Mouse (Mus musculus) Patski (cell line): ENCODE data around the gene Hnrnpk. TPM values are rescaled to one million over a fixed set of nuclear protein-coding genes. Genes with fewer than 3 reads are reported as not detected.
A peak's percentile ranks its signal among the peaks of the same experiment; 100 is the strongest.

Source experiments
- ATAC-seq: fragments of 100-300 bp; one replicate; pipeline ENCODE4 v1.8.0; 2021
- CTCF ChIA-PET: fragments of 350-600 bp; sonication (Branson Sonifier 250); formaldehyde crosslinking; loops from one replicate; lab custom pipeline; 2022; ENCODE audit warnings: inconsistent platforms; lab: Charles Lee
- POLR2A ChIA-PET: fragments of 350-600 bp; sonication (Branson Sonifier 250); formaldehyde crosslinking; loops from one replicate; lab custom pipeline; 2022; ENCODE audit warnings: antibody characterized with exemption, inconsistent platforms; lab: Charles Lee
- DNase-seq: peaks from one replicate; pipeline ENCODE4 v3.0.0-alpha.2; 2011; ENCODE audit warnings: low read depth, low spot score
- H3K27me3 ChIP-seq: fragments of 371-371 bp; one replicate; pipeline ENCODE4 v1.5.1; 2021
- CTCF ChIP-seq: fragments of 100-300 bp; IDR thresholded peaks from one replicate; pipeline ENCODE4 v1.5.1; 2021
- in situ Hi-C: fragments of 300-500 bp; cut with MboI; formaldehyde crosslinking; loops from 3 replicates; pipeline ENCODE4 v1.11.1; 2018; ENCODE audit warnings: low pct_unique_long_range_greater_than_20kb, mixed read lengths
- polyA plus RNA-seq: library from polyadenylated mRNA; unstranded; gene quantifications from one replicate; pipeline ENCODE4 v1.2.3, GENCODE M21; 2021

Hnrnpk gene
- polyA plus RNA-seq, 1 experiment from 2014 or later: 797 TPM

GRCm38 (mm10) chr13:58389324-58389951, 13.7 kb downstream of the Hnrnpk start:
- CTCF ChIA-PET: interaction anchor here (1.0 to 4.7 kb wide), 3 partner anchors 9 to 154 kb away, joined by 4 to 30 read pairs (median 5); no protein-coding TSS in a partner anchor
- POLR2A ChIA-PET: no interaction called here
- no peaks in the 10 kb centered on the region for H3K27me3 ChIP-seq
- no peak for TF ChIP-seq CTCF
- ATAC-seq (no peak), DNase-seq (no peak)
- in situ Hi-C loops: loop anchor here (5.0 to 10.0 kb wide), 2 partner anchors 102 to 235 kb away; partner anchors contain the start of gene Idnk

GRCm38 (mm10) chr13:58388379-58388778, 14.8 kb downstream of the Hnrnpk start:
- TF ChIP-seq CTCF: no peak
- H3K27me3 ChIP-seq: no peaks in the 10 kb centered on the region
- DNase-seq (no peak), ATAC-seq (no peak)
- in situ Hi-C loops: loop anchor here (5.0 to 10.0 kb wide), 2 partner anchors 101 to 234 kb away; partner anchors contain the start of gene Idnk
- POLR2A ChIA-PET: interaction anchor here (0.6 kb wide), 1 partner anchor 1341 kb away, joined by 3 read pairs; no protein-coding TSS in a partner anchor
- CTCF ChIA-PET: interaction anchor here (1.1 to 4.7 kb wide), 7 partner anchors 11 to 155 kb away, joined by 3 to 30 read pairs (median 4); no protein-coding TSS in a partner anchor

- DNase-seq (no peak), ATAC-seq (peak; percentile 86)
- CTCF ChIA-PET: interaction anchor here (0.6 to 4.7 kb wide), 8 partner anchors 11 to 156 kb away, joined by 3 to 30 read pairs (median 4); no protein-coding TSS in a partner anchor
- POLR2A ChIA-PET: interaction anchor here (0.6 kb wide), 1 partner anchor 1341 kb away, joined by 3 read pairs; no protein-coding TSS in a partner anchor
- peak; percentile 91 for TF ChIP-seq CTCF
- H3K27me3 ChIP-seq: no peaks in the 10 kb centered on the region
- in situ Hi-C loops: loop anchor here (5.0 to 10.0 kb wide), 2 partner anchors 101 to 233 kb away; partner anchors contain the start of gene Idnk
Measured at GRCm38 (mm10) chr13:58387948-58388347, 15.2 kb downstream of the Hnrnpk start.

- H3K27me3 ChIP-seq: no peaks in the 10 kb centered on the region
- POLR2A ChIA-PET: interaction anchor here (0.6 kb wide), 2 partner anchors 148 to 158 kb away, joined by 4 to 5 read pairs; no protein-coding TSS in a partner anchor
- TF ChIP-seq CTCF: no peak
- DNase-seq: no peak
- CTCF ChIA-PET: interaction anchor here (1.1 to 4.7 kb wide), 2 partner anchors 12 to 98 kb away, joined by 4 to 30 read pairs; no protein-coding TSS in a partner anchor
- in situ Hi-C loops: loop anchor here (5.0 to 10.0 kb wide), 2 partner anchors 98 to 231 kb away; partner anchors contain the start of gene Idnk
- ATAC-seq: no peak
Measured at GRCm38 (mm10) chr13:58385547-58385920, 17.6 kb downstream of the Hnrnpk start.

- peak; percentile 2 for ATAC-seq
- TF ChIP-seq CTCF: no peak
- ChIA-PET POLR2A (no interaction called here), CTCF (interaction anchor here (4.7 kb wide), 1 partner anchor 97 kb away, joined by 30 read pairs; no protein-coding TSS in a partner anchor)
- DNase-seq: no peak
- in situ Hi-C loops: loop anchor here (5.0 to 10.0 kb wide), 2 partner anchors 98 to 230 kb away; partner anchors contain the start of gene Idnk
- no peaks in the 10 kb centered on the region for H3K27me3 ChIP-seq
Measured at GRCm38 (mm10) chr13:58384779-58385546, 18.2 kb downstream of the Hnrnpk start, which contains the start of gene 2210016F16Rik. TSS of gene 2210016F16Rik (minus strand) at chr13:58385225.

GRCm38 (mm10) chr13:58384371-58384770, 18.8 kb downstream of the Hnrnpk start:
- POLR2A ChIA-PET: no interaction called here
- no peak for ATAC-seq
- no peaks in the 10 kb centered on the region for H3K27me3 ChIP-seq

GRCm38 (mm10) chr13:58373153-58373470, 30.0 kb downstream of the Hnrnpk start:
- H3K27me3 ChIP-seq: no peaks in the 10 kb centered on the region
- ChIA-PET CTCF (interaction anchor here (0.6 to 1.8 kb wide), 2 partner anchors 13 to 27 kb away, joined by 3 to 4 read pairs; no protein-coding TSS in a partner anchor), POLR2A (no interaction called here)
- in situ Hi-C loops: no loop called here
- DNase-seq (no peak), ATAC-seq (no peak)
- TF ChIP-seq CTCF: no peak

More at GRCm38 (mm10) chr13:58384371-58384770, 18.8 kb downstream of the Hnrnpk start:
- in situ Hi-C loops: loop anchor here (10.0 kb wide), 1 partner anchor 230 kb away; the partner anchor contains the start of gene Idnk
- TF ChIP-seq CTCF: no peak
- DNase-seq: no peak
- CTCF ChIA-PET: no interaction called here

GRCm38 (mm10) chr13:58372278-58373152, 30.6 kb downstream of the Hnrnpk start:
- in situ Hi-C loops: no loop called here
- ChIA-PET POLR2A (no interaction called here), CTCF (interaction anchor here (0.6 to 1.8 kb wide), 3 partner anchors 11 to 27 kb away, joined by 3 to 4 read pairs (median 3); no protein-coding TSS in a partner anchor)
- H3K27me3 ChIP-seq: no peaks in the 10 kb centered on the region
- TF ChIP-seq CTCF: no peak
- ATAC-seq: no peak
- no peak for DNase-seq

GRCm38 (mm10) chr13:58368835-58369234, 34.3 kb downstream of the Hnrnpk start:
- ChIA-PET POLR2A (no interaction called here), CTCF (no interaction called here)
- DNase-seq (no peak), ATAC-seq (no peak)
- H3K27me3 ChIP-seq: no peaks in the 10 kb centered on the region
- in situ Hi-C loops: no loop called here
- TF ChIP-seq CTCF: no peak
